Mouse (Mus musculus): ENCODE measurements around the gene Gm10961. TPM values are rescaled to one million over a fixed set of nuclear protein-coding genes. Genes with fewer than 3 reads are reported as not detected.

Gm10961 gene
- polyA plus RNA-seq, 1 experiment = not detected

DNA sequence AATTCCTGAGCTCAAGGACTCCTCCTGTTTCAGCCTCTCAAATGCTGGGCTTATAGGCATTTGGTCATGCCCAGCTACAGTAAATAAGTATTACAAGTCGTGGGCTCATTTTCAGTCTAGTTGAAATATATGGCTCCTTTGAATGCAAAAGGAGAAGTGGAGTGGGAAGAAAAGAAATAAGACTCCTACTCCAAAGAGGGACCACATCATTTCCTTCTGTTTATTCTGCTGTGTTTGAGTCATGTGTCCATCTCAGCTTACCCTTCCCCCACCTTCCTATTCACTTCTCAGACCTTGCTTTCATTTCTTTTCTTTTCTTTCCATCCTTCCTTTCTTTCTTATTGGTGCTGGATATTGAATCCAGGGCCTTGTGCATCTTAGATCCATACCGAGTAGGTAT, 40.4 kb downstream of the Gm10961 start:
- TF ChIP-seq POLR2A (IDR thresholded peaks at IDR 0.05; ENCODE audit: borderline replicate concordance, extremely low read depth, low read depth, low read length) (no peak), CTCF (IDR thresholded peaks at IDR 0.05; ENCODE audit: insufficient read depth, low read length) (no peak)
- no peak for DNase-seq
- Histone ChIP-seq H3K4me1 (ENCODE audit: control insufficient read depth, insufficient read depth, low read length) (no peaks in the 10 kb centered on the region), H3K4me3 (replicated peaks; ENCODE audit: extremely low read depth, low read depth, low read length) (no peak overlapping the region)
- 85% methylated on average over 2 of the region's 2 CpGs for WGBS

GRCm38 (mm10) chr3:107680790-107681576, 49.9 kb downstream of the Gm10961 start:
- Histone ChIP-seq H3K4me1 (ENCODE audit: control insufficient read depth, insufficient read depth, low read length) (peaks cover 19% of the 10 kb centered on the region), H3K4me3 (replicated peaks; ENCODE audit: extremely low read depth, low read depth, low read length) (no peak overlapping the region)
- TF ChIP-seq POLR2A (IDR thresholded peaks at IDR 0.05; ENCODE audit: borderline replicate concordance, extremely low read depth, low read depth, low read length) (no peak), CTCF (IDR thresholded peaks at IDR 0.05; ENCODE audit: insufficient read depth, low read length) (no peak)
- no peak for DNase-seq
- WGBS = 18% methylated on average over 7 of the region's 7 CpGs

Other genes with a start within 250 kb of the Gm10961 start
- gene Kcnc4, start 171.8 kb upstream of the Gm10961 start, polyA plus RNA-seq (2012; rRNA removed) = 0.50 and 1.1 TPM in 2 replicates
- gene Slc6a17, start 113.3 kb upstream of the Gm10961 start, polyA plus RNA-seq (2012; rRNA removed) = 0.72 and 1.5 TPM in 2 replicates
- gene Ubl4b, start 76.2 kb upstream of the Gm10961 start, polyA plus RNA-seq (2012; rRNA removed) = not detected in 2 replicates
- not detected in 2 replicates for gene Alx3, start 36.3 kb upstream of the Gm10961 start, polyA plus RNA-seq (2012; rRNA removed)
- gene Strip1, start 372 bp downstream of the Gm10961 start, polyA plus RNA-seq (2012; rRNA removed) = 35.3 and 43.6 TPM in 2 replicates
- gene Ahcyl1, start 65.2 kb downstream of the Gm10961 start, polyA plus RNA-seq (2012; rRNA removed) = 33.7 and 53.1 TPM in 2 replicates
- gene Csf1, start 129.1 kb downstream of the Gm10961 start, polyA plus RNA-seq (2012; rRNA removed) = 27.8 and 32.5 TPM in 2 replicates
- gene Eps8l3, start 245.9 kb downstream of the Gm10961 start, polyA plus RNA-seq (2012; rRNA removed) = 0.61 TPM in 1 of 2 replicates, not detected in the other

Measured in lung, adult 2 months (tissue).